ENCODE assay signal across 26 mouse cellular contexts in the genomic region with DNA sequence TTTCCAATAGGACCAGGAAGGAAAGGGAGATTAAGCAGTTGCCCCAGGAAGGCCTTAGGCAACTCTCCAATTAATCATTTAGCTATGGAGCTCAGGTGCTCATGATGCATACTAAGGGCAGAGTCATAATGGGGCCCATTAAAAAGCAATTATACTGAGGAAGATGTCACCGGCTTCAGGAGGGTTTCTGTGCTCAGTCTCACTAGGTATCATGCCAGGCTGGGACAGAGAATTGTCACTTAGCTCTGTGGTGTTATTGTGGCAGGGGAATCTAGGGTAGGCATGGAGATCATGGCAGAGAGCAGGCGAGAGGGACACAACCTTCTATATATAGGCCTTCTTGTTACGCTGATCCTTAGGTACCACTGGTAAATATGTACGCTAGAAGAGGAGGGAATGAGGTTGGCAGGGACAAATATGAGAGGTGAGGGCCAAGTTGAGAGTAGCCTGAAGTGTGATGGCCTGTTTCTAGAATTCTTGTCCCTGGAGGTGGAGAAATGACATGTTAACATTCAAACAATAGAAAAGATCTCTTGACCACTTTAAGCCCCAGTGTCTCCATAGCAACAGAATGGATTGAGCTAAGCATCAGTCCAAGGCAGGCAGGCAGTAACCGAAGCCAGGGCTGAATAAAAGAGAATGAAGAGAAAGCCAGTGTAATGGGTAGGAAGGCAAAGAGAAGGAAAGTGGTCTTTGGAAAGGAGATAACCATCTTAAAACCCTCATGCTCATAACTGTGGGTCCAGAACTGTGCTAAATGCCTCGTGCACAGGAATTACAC. TPM values are rescaled to one million over a fixed set of nuclear protein-coding genes. Genes with fewer than 3 reads are reported as not detected.
DNase-seq lines count a peak whose midpoint lies in the region; ATAC-seq and TF ChIP-seq lines count a peak whose summit lies in the region.
"Had no signal": no experiment of that assay in that cellular context is flagged by ENCODE, and none has a peak within 500 bp of the region (broad histone marks: within the 10 kb centered on the region; RNA-seq: fewer than 3 reads in every experiment).

No protein-coding gene starts in this region.

- TF ChIP-seq POLR2A in brain, embryonic 14.5 days (IDR thresholded peaks at IDR 0.05; ENCODE audit: borderline replicate concordance, extremely low read depth, insufficient read depth, insufficient read length, poor library complexity, severe bottlenecking) = no peak

- H3K4me1 ChIP-seq in forebrain, embryonic 13.5 days = peaks cover 10% of the 10 kb centered on the region
- H3K4me1 ChIP-seq in forebrain, embryonic 11.5 days (replicated peaks; ENCODE audit: control insufficient read depth, insufficient read depth, low read length) = no peaks in the 10 kb centered on the region; the same call in 1 of the 2 replicates
- H3K4me1 ChIP-seq in hindbrain, embryonic 14.5 days (replicated peaks; ENCODE audit: control insufficient read depth, insufficient read depth, low read length) = no peaks in the 10 kb centered on the region; the same call in 1 of the 2 replicates
- H3K4me1 ChIP-seq in midbrain, embryonic 14.5 days (ENCODE audit: control insufficient read depth, insufficient read depth, low read length) = peaks cover 10% of the 10 kb centered on the region
- H3K4me1 ChIP-seq in heart, embryonic 11.5 days (ENCODE audit: control insufficient read depth, insufficient read depth, low read length) = no peaks in the 10 kb centered on the region
- no peaks in the 10 kb centered on the region for H3K4me1 ChIP-seq in intestine, embryonic 15.5 days (replicated peaks)
- H3K4me1 ChIP-seq: embryonic facial prominence, embryonic 12.5 days; heart, embryonic 15.5 days; limb, embryonic 15.5 days; liver, embryonic 15.5 days had no signal

- H3K27ac ChIP-seq in forebrain, embryonic 13.5 days = no peak overlapping the region; the same call in 1 of the 2 replicates
- H3K27ac ChIP-seq in forebrain, embryonic 11.5 days (ENCODE audit: low read depth, low read length) = no peak overlapping the region
- H3K27ac ChIP-seq in hindbrain, embryonic 14.5 days = peak overlapping the region; percentile 44
- peak overlapping the region; percentile 70 for H3K27ac ChIP-seq in midbrain, embryonic 14.5 days (replicated peaks; ENCODE audit: low read depth, low read length)
- no peak overlapping the region for H3K27ac ChIP-seq in heart, embryonic 11.5 days (ENCODE audit: low read depth, low read length)
- H3K27ac ChIP-seq in intestine, embryonic 15.5 days = no peak overlapping the region
- H3K27ac ChIP-seq: embryonic facial prominence, embryonic 12.5 days; heart, adult 2 months; heart, embryonic 15.5 days; kidney, postnatal 0 days; limb, embryonic 15.5 days; liver, embryonic 15.5 days; macrophage; midbrain, embryonic 12.5 days had no signal

- H3K4me2 ChIP-seq in forebrain, embryonic 13.5 days = no peak overlapping the region
- H3K4me2 ChIP-seq in forebrain, embryonic 11.5 days (ENCODE audit: low read depth, low read length, severe bottlenecking) = no peak overlapping the region
- no peak overlapping the region for H3K4me2 ChIP-seq in hindbrain, embryonic 14.5 days (replicated peaks)
- no peak overlapping the region for H3K4me2 ChIP-seq in midbrain, embryonic 14.5 days (ENCODE audit: low read length)
- no peak overlapping the region for H3K4me2 ChIP-seq in heart, embryonic 11.5 days
- no peak overlapping the region for H3K4me2 ChIP-seq in intestine, embryonic 15.5 days (replicated peaks)
- H3K4me2 ChIP-seq: embryonic facial prominence, embryonic 12.5 days; heart, embryonic 15.5 days; limb, embryonic 15.5 days; liver, embryonic 15.5 days; midbrain, embryonic 12.5 days had no signal

- 53% methylated on average over 6 of the region's 6 CpGs for WGBS in forebrain, embryonic 13.5 days
- WGBS in forebrain, embryonic 11.5 days = 64% methylated on average over 6 of the region's 6 CpGs
- 52% methylated on average over 6 of the region's 6 CpGs for WGBS in hindbrain, embryonic 14.5 days
- 42% methylated on average over 6 of the region's 6 CpGs for WGBS in midbrain, embryonic 14.5 days
- 73% methylated on average over 6 of the region's 6 CpGs for WGBS in heart, embryonic 11.5 days (ENCODE audit: insufficient replicate concordance)
- 79% methylated on average over 6 of the region's 6 CpGs for WGBS in intestine, embryonic 15.5 days

- H3K36me3 ChIP-seq in forebrain, embryonic 13.5 days (ENCODE audit: poor library complexity, severe bottlenecking) = no peaks in the 10 kb centered on the region
- no peaks in the 10 kb centered on the region for H3K36me3 ChIP-seq in forebrain, embryonic 11.5 days (ENCODE audit: control insufficient read depth, insufficient read depth, low read length)
- H3K36me3 ChIP-seq in hindbrain, embryonic 14.5 days (replicated peaks; ENCODE audit: control insufficient read depth, insufficient read depth) = no peaks in the 10 kb centered on the region
- H3K36me3 ChIP-seq in midbrain, embryonic 14.5 days (ENCODE audit: control insufficient read depth, insufficient read depth, low read length) = no peaks in the 10 kb centered on the region
- no peaks in the 10 kb centered on the region for H3K36me3 ChIP-seq in heart, embryonic 11.5 days (ENCODE audit: control insufficient read depth, insufficient read depth, low read length)
- no peaks in the 10 kb centered on the region for H3K36me3 ChIP-seq in intestine, embryonic 15.5 days
- H3K36me3 ChIP-seq: embryonic facial prominence, embryonic 12.5 days; G1E; heart, embryonic 15.5 days; limb, embryonic 15.5 days; liver, embryonic 15.5 days; midbrain, embryonic 12.5 days had no signal

- no peaks in the 10 kb centered on the region for H3K27me3 ChIP-seq in forebrain, embryonic 13.5 days
- no peaks in the 10 kb centered on the region for H3K27me3 ChIP-seq in forebrain, embryonic 11.5 days (ENCODE audit: control insufficient read depth, insufficient read depth, low read length)
- no peaks in the 10 kb centered on the region for H3K27me3 ChIP-seq in hindbrain, embryonic 14.5 days (ENCODE audit: control insufficient read depth, insufficient read depth, low read length)
- H3K27me3 ChIP-seq in midbrain, embryonic 14.5 days (ENCODE audit: control insufficient read depth, insufficient read depth, low read length) = no peaks in the 10 kb centered on the region
- no peaks in the 10 kb centered on the region for H3K27me3 ChIP-seq in heart, embryonic 11.5 days (ENCODE audit: control insufficient read depth, insufficient read depth, low read length)
- no peaks in the 10 kb centered on the region for H3K27me3 ChIP-seq in intestine, embryonic 15.5 days (replicated peaks)
- H3K27me3 ChIP-seq: embryonic facial prominence, embryonic 12.5 days; heart, embryonic 15.5 days; limb, embryonic 15.5 days; liver, embryonic 15.5 days; midbrain, embryonic 12.5 days had no signal

- no peaks in the 10 kb centered on the region for H3K9me3 ChIP-seq in forebrain, embryonic 13.5 days (replicated peaks)
- no peaks in the 10 kb centered on the region for H3K9me3 ChIP-seq in forebrain, embryonic 11.5 days (ENCODE audit: control insufficient read depth, low read length)
- H3K9me3 ChIP-seq in hindbrain, embryonic 14.5 days (ENCODE audit: control insufficient read depth, low read length) = no peaks in the 10 kb centered on the region
- H3K9me3 ChIP-seq in midbrain, embryonic 14.5 days (ENCODE audit: control insufficient read depth, low read length) = no peaks in the 10 kb centered on the region
- H3K9me3 ChIP-seq in heart, embryonic 11.5 days (replicated peaks; ENCODE audit: control insufficient read depth, low read length) = no peaks in the 10 kb centered on the region
- no peaks in the 10 kb centered on the region for H3K9me3 ChIP-seq in intestine, embryonic 15.5 days
- H3K9me3 ChIP-seq: embryonic facial prominence, embryonic 12.5 days; G1E; heart, embryonic 15.5 days; limb, embryonic 15.5 days; liver, embryonic 15.5 days; midbrain, embryonic 12.5 days had no signal

- 0 out of 2 replicates have a peak, but pooled peaks have one; percentile 30 for ATAC-seq in forebrain, embryonic 13.5 days
- no peak for ATAC-seq in forebrain, embryonic 11.5 days (replicated peaks; ENCODE audit: low FRiP score)
- ATAC-seq in hindbrain, embryonic 14.5 days (ENCODE audit: low FRiP score) = peak; percentile 27; the same call in 1 of the 2 replicates
- no peak for ATAC-seq in midbrain, embryonic 14.5 days (ENCODE audit: low FRiP score, low TSS enrichment)
- no peak for ATAC-seq in heart, embryonic 11.5 days (replicated peaks; ENCODE audit: insufficient number of reproducible peaks, low FRiP score, low TSS enrichment)
- ATAC-seq in intestine, embryonic 15.5 days = no peak

- no peak overlapping the region for H3K4me3 ChIP-seq in forebrain, embryonic 13.5 days
- no peak overlapping the region for H3K4me3 ChIP-seq in forebrain, embryonic 11.5 days (ENCODE audit: low read depth, low read length)
- H3K4me3 ChIP-seq in hindbrain, embryonic 14.5 days (replicated peaks; ENCODE audit: low read length) = no peak overlapping the region
- H3K4me3 ChIP-seq in midbrain, embryonic 14.5 days (replicated peaks; ENCODE audit: low read depth, low read length) = no peak overlapping the region
- no peak overlapping the region for H3K4me3 ChIP-seq in heart, embryonic 11.5 days (ENCODE audit: low read depth, low read length)
- H3K4me3 ChIP-seq in intestine, embryonic 15.5 days (replicated peaks) = no peak overlapping the region
- H3K4me3 ChIP-seq: embryonic facial prominence, embryonic 12.5 days; erythroblast, embryonic 14.5 days; heart, adult 2 months; heart, embryonic 15.5 days; limb, embryonic 15.5 days; liver, embryonic 15.5 days; midbrain, embryonic 12.5 days had no signal

- TF ChIP-seq CTCF in brain, embryonic 14.5 days (IDR thresholded peaks at IDR 0.05; ENCODE audit: borderline replicate concordance, extremely low read depth, insufficient read depth, insufficient read length) = no peak

- intact Hi-C loops in heart, postnatal 36 days (cut with DNase I) = no loop called here

- H3K9ac ChIP-seq in forebrain, embryonic 13.5 days = no peak overlapping the region
- no peak overlapping the region for H3K9ac ChIP-seq in forebrain, embryonic 11.5 days (ENCODE audit: low read length)
- no peak overlapping the region for H3K9ac ChIP-seq in hindbrain, embryonic 14.5 days
- no peak overlapping the region for H3K9ac ChIP-seq in midbrain, embryonic 14.5 days (replicated peaks; ENCODE audit: low read length)
- H3K9ac ChIP-seq in heart, embryonic 11.5 days (ENCODE audit: low read depth, low read length) = no peak overlapping the region
- no peak overlapping the region for H3K9ac ChIP-seq in intestine, embryonic 15.5 days
- H3K9ac ChIP-seq: embryonic facial prominence, embryonic 12.5 days; heart, embryonic 15.5 days; limb, embryonic 15.5 days; liver, embryonic 15.5 days; midbrain, embryonic 12.5 days had no signal

- DNase-seq in forebrain, embryonic 11.5 days (ENCODE audit: low spot score) = no peak
- DNase-seq in brain, embryonic 14.5 days (ENCODE audit: low read depth) = peak; percentile 73
- peak; percentile 29 for DNase-seq in hindbrain, embryonic 14.5 days (ENCODE audit: low spot score)
- peak; percentile 71 for DNase-seq in midbrain, embryonic 14.5 days
- no peak for DNase-seq in heart, postnatal 36 days
- DNase-seq: adrenal gland, postnatal 25 days; cerebellum, adult 11-12 months; cerebellum, postnatal 36 days; gastrocnemius, postnatal 25 days; heart, adult 2 months; kidney, adult 18-20 months; thymus, postnatal 36 days had no signal

RNA-seq across cellular contexts. Expression of a gene that starts 13.3 kb away (rescaled TPM):
- polyA plus RNA-seq in forebrain, embryonic 13.5 days (2015; fragmentation: Nextera tagmentation; extraction: Ambion mirVana) = 0.06 and 0.08 TPM in 2 replicates
- polyA plus RNA-seq in forebrain, embryonic 11.5 days (2014; fragmentation: Nextera tagmentation; extraction: Ambion mirVana) = not detected in 2 replicates
- 0.18 and 0.23 TPM in 2 replicates for polyA plus RNA-seq in brain, embryonic 14.5 days (2012; rRNA removed)
- 0.07 TPM in 2 replicates for polyA plus RNA-seq in hindbrain, embryonic 14.5 days (2014; fragmentation: Nextera tagmentation; extraction: Ambion mirVana)
- polyA plus RNA-seq in midbrain, embryonic 14.5 days (2014; fragmentation: Nextera tagmentation; extraction: Ambion mirVana) = 0.30 and 0.57 TPM in 2 replicates
- total RNA-seq in heart, postnatal 36 days (2021) = not detected
- not detected in 2 replicates for polyA plus RNA-seq in heart, embryonic 11.5 days (2014; fragmentation: Nextera tagmentation; extraction: Ambion mirVana)
- not detected in 2 replicates for polyA plus RNA-seq in intestine, embryonic 15.5 days (2015; fragmentation: Nextera tagmentation; extraction: Ambion mirVana)
- total RNA-seq: adrenal gland, postnatal 25 days; gastrocnemius, postnatal 25 days; heart, adult 2 months; hematopoietic stem cell, adult 5-6 weeks had no signal
- polyA plus RNA-seq: embryonic facial prominence, embryonic 12.5 days; erythroblast, embryonic 14.5 days; G1E; heart, adult 2 months; heart, embryonic 15.5 days; kidney, postnatal 0 days; liver, embryonic 15.5 days; lung, embryonic 16.5 days; macrophage; midbrain, embryonic 12.5 days had no signal

RNA-seq across cellular contexts. Expression of a gene that starts 53.7 kb away (rescaled TPM):
- 590 and 601 TPM in 2 replicates for polyA plus RNA-seq in forebrain, embryonic 13.5 days (2015; fragmentation: Nextera tagmentation; extraction: Ambion mirVana)
- polyA plus RNA-seq in forebrain, embryonic 11.5 days (2014; fragmentation: Nextera tagmentation; extraction: Ambion mirVana) = 733 and 765 TPM in 2 replicates
- polyA plus RNA-seq in brain, embryonic 14.5 days (2012; rRNA removed) = 268 and 420 TPM in 2 replicates
- 296 and 309 TPM in 2 replicates for polyA plus RNA-seq in hindbrain, embryonic 14.5 days (2014; fragmentation: Nextera tagmentation; extraction: Ambion mirVana)
- 349 and 358 TPM in 2 replicates for polyA plus RNA-seq in midbrain, embryonic 14.5 days (2014; fragmentation: Nextera tagmentation; extraction: Ambion mirVana)
- 100 to 1,000 TPM; 138 to 147 TPM for total RNA-seq in heart, postnatal 36 days (2021)
- 455 and 479 TPM in 2 replicates for polyA plus RNA-seq in heart, embryonic 11.5 days (2014; fragmentation: Nextera tagmentation; extraction: Ambion mirVana)
- 517 and 522 TPM in 2 replicates for polyA plus RNA-seq in intestine, embryonic 15.5 days (2015; fragmentation: Nextera tagmentation; extraction: Ambion mirVana)

Comparison
In these comparisons a context has a peak if more than half of its experiments do, and no peak if none do; other contexts are left out.
1. ATAC-seq: peak in forebrain, embryonic 13.5 days (single experiment) and hindbrain, embryonic 14.5 days (single experiment); none in forebrain, embryonic 11.5 days (single experiment), midbrain, embryonic 14.5 days (single experiment), heart, embryonic 11.5 days (single experiment) and intestine, embryonic 15.5 days (single experiment).
2. H3K27ac ChIP-seq: peak in hindbrain, embryonic 14.5 days (single experiment) and midbrain, embryonic 14.5 days (single experiment); none in forebrain, embryonic 13.5 days (single experiment), forebrain, embryonic 11.5 days (single experiment), heart, embryonic 11.5 days (single experiment) and intestine, embryonic 15.5 days (single experiment).
3. DNase-seq: peak in brain, embryonic 14.5 days (single experiment), hindbrain, embryonic 14.5 days (single experiment) and midbrain, embryonic 14.5 days (single experiment); none in forebrain, embryonic 11.5 days (single experiment) and heart, postnatal 36 days (0 of 2).